Mouse (Mus musculus): ENCODE data around the gene Rps3a1. TPM values are rescaled to one million over a fixed set of nuclear protein-coding genes. Genes with fewer than 3 reads are reported as not detected.
"Not testable (repeated sequence)": the region's sequence is repeated elsewhere in the genome, so short reads cannot be mapped to it uniquely, and the experiment has no call there.

Gene Rps3a1
- total RNA-seq, 1 experiment from 2014 or later, result 2,159 TPM

GRCm38 (mm10) chr3:86119237-86119932, 23.1 kb downstream of the Rps3a1 start:
- ATAC-seq (ENCODE audit: extremely low read depth, insufficient number of reproducible peaks, low FRiP score, poor library complexity, severe bottlenecking), result no peak

GRCm38 (mm10) chr3:86116951-86117350, 25.6 kb downstream of the Rps3a1 start:
- ATAC-seq (ENCODE audit: extremely low read depth, insufficient number of reproducible peaks, low FRiP score, poor library complexity, severe bottlenecking), result no peak

- no peak for ATAC-seq (ENCODE audit: extremely low read depth, insufficient number of reproducible peaks, low FRiP score, poor library complexity, severe bottlenecking)
Observed at GRCm38 (mm10) chr3:86114659-86115338, 27.7 kb downstream of the Rps3a1 start.

DNA sequence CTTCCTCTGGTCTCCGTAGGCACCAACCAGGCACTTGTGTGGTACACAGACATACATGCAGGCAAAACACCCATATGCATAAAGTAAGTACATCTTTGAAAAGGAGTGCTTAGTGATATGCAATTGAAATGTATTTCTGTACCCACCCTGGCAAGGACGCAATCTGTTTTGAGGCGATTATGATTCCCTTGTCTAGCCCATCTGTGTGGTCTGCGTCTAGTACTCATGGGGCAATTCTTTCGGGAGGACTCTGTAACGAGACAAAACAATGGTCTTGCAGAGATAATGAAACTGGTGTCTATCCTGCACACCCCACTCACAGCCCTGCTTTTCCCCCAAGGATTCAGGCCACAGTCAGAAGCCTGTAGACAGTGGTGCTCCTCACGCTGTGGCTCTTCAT, 29.7 kb downstream of the Rps3a1 start:
- ATAC-seq (ENCODE audit: extremely low read depth, insufficient number of reproducible peaks, low FRiP score, poor library complexity, severe bottlenecking), result no peak

GRCm38 (mm10) chr3:86110077-86110476, 32.4 kb downstream of the Rps3a1 start:
- peak; percentile 78; the same call in 1 of the 2 replicates for ATAC-seq (ENCODE audit: extremely low read depth, insufficient number of reproducible peaks, low FRiP score, poor library complexity, severe bottlenecking)

- ATAC-seq (ENCODE audit: extremely low read depth, insufficient number of reproducible peaks, low FRiP score, poor library complexity, severe bottlenecking), result no peak
Observed at GRCm38 (mm10) chr3:86109099-86109498, 33.4 kb downstream of the Rps3a1 start.

- ATAC-seq (ENCODE audit: extremely low read depth, insufficient number of reproducible peaks, low FRiP score, poor library complexity, severe bottlenecking), result no peak
Observed at GRCm38 (mm10) chr3:86108576-86108975, 33.9 kb downstream of the Rps3a1 start.

DNA sequence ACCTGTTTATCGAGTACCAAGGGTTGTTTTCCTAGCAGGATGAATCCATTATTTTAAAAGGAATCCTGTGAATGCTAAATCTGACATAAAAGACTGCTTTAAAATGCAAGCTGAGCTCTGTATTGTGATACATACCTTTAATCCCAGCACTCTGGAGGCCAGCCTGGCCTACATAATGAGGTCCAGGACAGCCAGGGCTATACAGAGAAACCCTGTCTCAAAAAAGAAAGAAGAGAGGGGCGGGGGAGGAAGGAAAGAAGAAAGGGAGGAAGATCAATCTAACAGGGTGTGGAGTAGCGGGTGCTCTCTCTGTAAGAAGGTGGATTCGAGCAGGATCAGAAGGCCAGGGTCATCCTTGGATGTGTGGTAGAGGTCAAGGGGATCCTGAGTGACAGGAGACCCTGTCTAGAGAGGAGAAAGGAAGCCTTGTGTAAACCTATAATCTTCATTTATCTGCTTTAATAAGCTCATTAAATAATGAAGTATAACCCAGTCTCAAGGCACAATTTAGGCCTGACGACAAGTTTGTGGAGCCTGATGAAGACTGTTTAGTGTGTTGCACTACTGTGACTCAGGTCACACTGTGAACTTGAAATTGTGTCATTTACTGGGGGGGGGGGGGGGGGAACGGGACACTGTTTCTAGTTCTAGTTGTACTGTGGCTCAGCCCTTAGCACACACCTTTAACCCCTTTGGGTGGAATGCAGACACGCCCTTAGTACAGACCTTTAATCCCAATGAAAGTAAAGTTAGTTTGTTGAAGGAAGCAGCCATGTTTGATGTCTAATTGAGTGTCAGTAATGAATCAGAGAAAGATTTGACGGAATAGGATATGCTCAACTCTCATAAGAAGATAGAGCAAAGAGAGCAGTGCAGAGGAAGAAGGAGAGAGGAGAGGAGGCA, 34.6 kb downstream of the Rps3a1 start:
- no peak for ATAC-seq (ENCODE audit: extremely low read depth, insufficient number of reproducible peaks, low FRiP score, poor library complexity, severe bottlenecking)

DNA sequence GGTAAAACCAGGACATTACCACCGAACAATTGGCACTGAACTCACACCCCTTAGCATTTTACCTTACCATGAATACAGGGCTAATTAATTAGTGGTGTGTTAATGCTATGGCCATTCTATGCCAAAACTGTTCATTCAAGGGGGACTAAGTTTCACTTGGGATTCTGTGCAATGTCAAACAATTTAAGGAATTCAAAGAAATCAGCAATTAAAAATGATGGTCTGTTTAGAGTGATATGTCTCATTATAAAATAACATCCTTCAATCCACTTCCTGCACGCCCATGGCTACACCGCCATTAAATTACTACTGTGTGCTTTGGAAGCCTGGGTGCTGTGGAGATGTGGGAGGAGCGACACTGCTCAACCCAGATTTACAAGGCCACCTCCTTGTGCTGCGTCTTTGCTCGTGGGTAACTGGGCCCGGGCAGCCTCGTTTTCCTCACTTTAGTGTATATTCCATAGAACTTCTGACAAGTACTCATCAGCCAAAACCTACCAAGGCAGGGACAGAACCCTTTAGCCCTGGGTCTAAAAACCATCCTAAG, 36.3 kb downstream of the Rps3a1 start:
- ATAC-seq (ENCODE audit: extremely low read depth, insufficient number of reproducible peaks, low FRiP score, poor library complexity, severe bottlenecking), result no peak

GRCm38 (mm10) chr3:86104909-86105308, 37.6 kb downstream of the Rps3a1 start:
- ATAC-seq (ENCODE audit: extremely low read depth, insufficient number of reproducible peaks, low FRiP score, poor library complexity, severe bottlenecking), result no peak

DNA sequence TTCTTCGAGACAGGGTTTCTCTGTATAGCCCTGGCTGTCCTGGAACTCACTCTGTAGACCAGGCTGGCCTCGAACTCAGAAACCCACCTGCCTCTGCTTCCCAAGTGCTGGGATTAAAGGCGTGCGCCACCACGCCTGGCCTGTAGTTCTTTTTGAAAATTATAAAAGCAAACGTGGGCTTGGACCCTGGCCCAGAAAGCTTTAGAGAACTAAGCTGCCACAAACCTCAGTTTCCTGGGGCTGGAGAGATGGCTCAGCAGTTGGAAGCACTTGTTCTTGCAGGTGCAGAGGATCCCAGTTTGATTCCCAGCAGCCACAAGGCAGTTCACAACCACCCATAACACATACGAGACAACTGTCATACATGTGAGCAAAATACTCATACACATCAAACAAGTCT, 38.1 kb downstream of the Rps3a1 start:
- ATAC-seq (ENCODE audit: extremely low read depth, insufficient number of reproducible peaks, low FRiP score, poor library complexity, severe bottlenecking), result not testable (repeated sequence)

DNA sequence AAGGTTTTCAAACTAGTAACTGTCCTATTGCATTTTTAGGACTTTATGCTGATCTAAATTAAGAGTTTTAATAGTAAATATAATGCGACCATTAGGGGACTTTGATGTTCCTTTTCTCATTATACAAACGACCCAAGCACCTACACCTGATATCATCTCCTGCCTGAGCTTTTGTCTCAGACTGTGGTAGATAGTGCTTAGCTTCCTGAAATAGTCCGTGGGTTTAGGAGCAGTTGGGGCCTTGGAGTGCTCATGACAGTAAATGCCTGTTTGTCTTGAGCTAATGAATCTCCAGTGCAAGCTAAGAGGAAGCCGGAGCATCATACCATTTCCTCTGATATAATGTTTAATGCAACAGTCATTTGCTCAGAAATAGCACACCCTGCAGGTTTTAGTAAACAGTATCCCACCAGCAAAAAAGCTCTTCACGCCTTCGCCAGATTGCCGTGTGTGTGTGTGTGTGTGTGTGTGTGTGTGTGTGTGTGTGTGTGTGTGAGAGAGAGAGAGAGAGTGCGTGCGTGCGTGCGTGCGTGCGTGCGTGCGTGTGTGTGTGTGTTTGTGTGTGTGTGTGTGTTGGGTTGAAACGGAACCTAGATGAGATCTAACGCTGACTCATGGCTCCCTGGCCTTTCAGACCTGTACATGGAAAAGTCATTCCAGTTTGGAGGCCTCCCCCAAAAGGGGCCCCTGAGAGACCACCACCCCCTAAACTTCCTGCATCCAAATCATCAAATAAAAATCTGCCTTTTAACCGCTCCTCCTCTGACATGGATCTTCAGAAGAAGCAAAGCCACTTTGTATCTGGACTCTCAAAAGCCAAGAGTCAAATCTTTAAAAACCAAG, 38.8 kb downstream of the Rps3a1 start:
- ATAC-seq (ENCODE audit: extremely low read depth, insufficient number of reproducible peaks, low FRiP score, poor library complexity, severe bottlenecking), result no peak

GRCm38 (mm10) chr3:86101956-86102355, 40.5 kb downstream of the Rps3a1 start:
- no peak for ATAC-seq (ENCODE audit: extremely low read depth, insufficient number of reproducible peaks, low FRiP score, poor library complexity, severe bottlenecking)

GRCm38 (mm10) chr3:86093907-86094306, 48.6 kb downstream of the Rps3a1 start:
- ATAC-seq (ENCODE audit: extremely low read depth, insufficient number of reproducible peaks, low FRiP score, poor library complexity, severe bottlenecking), result no peak

DNA sequence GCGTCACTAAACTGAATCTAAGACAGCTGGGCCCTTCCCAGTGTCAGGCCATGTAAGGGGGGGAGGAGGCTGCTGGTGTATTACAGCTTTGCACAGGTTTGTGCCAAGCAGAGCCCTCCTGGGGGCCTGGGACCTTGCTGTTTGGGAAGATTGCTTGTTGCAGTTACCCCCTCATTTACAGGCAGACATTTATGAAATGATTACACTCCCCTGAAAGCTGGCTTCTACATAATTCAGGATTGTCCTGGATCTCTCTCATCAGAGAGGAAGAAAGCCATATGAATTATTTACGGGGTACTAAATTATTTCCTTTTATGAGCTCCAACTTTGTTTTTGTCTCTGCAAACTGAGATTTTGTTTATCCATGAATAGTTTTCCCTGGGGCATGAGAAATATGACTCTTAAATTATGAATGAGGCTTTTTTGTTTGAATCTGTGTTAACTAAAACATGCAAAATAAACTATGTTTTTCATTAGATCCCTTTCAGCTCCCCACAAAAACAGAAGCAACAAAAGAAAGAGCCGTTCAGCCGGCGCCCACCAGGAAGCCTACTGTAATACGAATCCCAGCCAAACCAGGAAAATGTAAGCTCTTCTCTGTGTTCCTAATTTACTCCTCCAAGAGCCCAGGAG, 49.2 kb downstream of the Rps3a1 start:
- ATAC-seq (ENCODE audit: extremely low read depth, insufficient number of reproducible peaks, low FRiP score, poor library complexity, severe bottlenecking), result no peak

Measured in neutrophil, adult 5-6 weeks (primary cell).